Mouse (Mus musculus): ENCODE measurements around the gene Olfr867.

The Olfr867 gene

GRCm38 (mm10) chr9:20057462-20057861 lies at the start of gene Olfr867:
TSS of gene Olfr867 (minus strand) at chr9:20057562.
- no peak for DNase-seq

- DNase-seq: no peak
Measured at GRCm38 (mm10) chr9:20098326-20098725, 41.0 kb upstream of the Olfr867 start, which contains the start of gene Olfr868. TSS of gene Olfr868 (plus strand) at chr9:20098626.

GRCm38 (mm10) chr9:20073523-20074177 lies 16.3 kb upstream of the Olfr867 start:
- no peak for DNase-seq

- DNase-seq: no peak
Measured at GRCm38 (mm10) chr9:20071291-20071690, 13.9 kb upstream of the Olfr867 start.

- no peak for DNase-seq
Measured at GRCm38 (mm10) chr9:20070236-20070635, 12.9 kb upstream of the Olfr867 start.

- no peak for DNase-seq
Measured at GRCm38 (mm10) chr9:20047964-20048363, 9.4 kb downstream of the Olfr867 start.

- no peak for DNase-seq
Measured at GRCm38 (mm10) chr9:20027935-20028334, 29.4 kb downstream of the Olfr867 start, which contains the start of gene Olfr866. TSS of gene Olfr866 (minus strand) at chr9:20028035.
